16 mouse cellular contexts compared by ENCODE assay signal in the genomic region with DNA sequence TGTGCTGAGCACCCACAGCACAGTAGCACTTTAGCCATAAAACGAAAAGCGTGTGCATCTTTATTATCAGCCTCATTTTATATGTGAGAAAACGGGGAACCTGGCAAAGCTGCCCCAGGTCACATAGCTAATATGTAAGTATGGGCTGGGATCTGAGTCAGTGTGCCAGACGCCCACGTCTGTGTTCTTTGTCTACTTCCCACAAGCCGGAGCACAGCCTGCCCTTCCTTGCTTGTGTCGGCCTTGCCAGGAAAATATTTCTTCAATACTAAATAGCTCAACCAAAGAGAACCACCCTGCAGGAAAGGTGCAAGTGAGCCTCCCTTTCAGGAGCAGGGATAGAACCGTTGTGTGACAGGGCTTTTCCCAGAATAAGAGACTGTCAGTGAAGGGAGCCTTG.
DNase-seq lines count a peak whose midpoint lies in the region; ATAC-seq and TF ChIP-seq lines count a peak whose summit lies in the region.
"Had no signal": no experiment of that assay in that cellular context is flagged by ENCODE, and none has a peak within 500 bp of the region (broad histone marks: within the 10 kb centered on the region; RNA-seq: fewer than 3 reads in every experiment).

No protein-coding gene starts in this region.

- no peak overlapping the region for H3K4me3 ChIP-seq in hindbrain, postnatal 0 days (ENCODE audit: low read length)
- no peak overlapping the region for H3K4me3 ChIP-seq in hindbrain, embryonic 13.5 days
- H3K4me3 ChIP-seq in cortical plate, adult 2 months (ENCODE audit: insufficient read depth, low read length) = no peak overlapping the region
- H3K4me3 ChIP-seq in forebrain, embryonic 16.5 days (replicated peaks; ENCODE audit: low read length) = no peak overlapping the region
- H3K4me3 ChIP-seq in kidney, embryonic 15.5 days (replicated peaks) = no peak overlapping the region
- H3K4me3 ChIP-seq: embryonic facial prominence, embryonic 15.5 days; liver, embryonic 15.5 days; midbrain, embryonic 10.5 days; neural tube, embryonic 15.5 days had no signal

- no peak overlapping the region for H3K9ac ChIP-seq in hindbrain, postnatal 0 days (replicated peaks; ENCODE audit: low read length)
- no peak overlapping the region for H3K9ac ChIP-seq in hindbrain, embryonic 13.5 days
- H3K9ac ChIP-seq in forebrain, embryonic 16.5 days (replicated peaks; ENCODE audit: low read depth, low read length) = no peak overlapping the region
- H3K9ac ChIP-seq in kidney, embryonic 15.5 days = no peak overlapping the region
- H3K9ac ChIP-seq: embryonic facial prominence, embryonic 15.5 days; liver, embryonic 15.5 days; neural tube, embryonic 15.5 days had no signal

- no peak for ATAC-seq in hindbrain, postnatal 0 days
- no peak for ATAC-seq in hindbrain, embryonic 13.5 days (ENCODE audit: low FRiP score)
- ATAC-seq in forebrain, embryonic 16.5 days = peak; percentile 39; the same call in 1 of the 2 replicates
- ATAC-seq in megakaryocyte progenitor cell, adult 5-6 weeks (replicated peaks; ENCODE audit: poor library complexity) = no peak
- no peak for ATAC-seq in kidney, embryonic 15.5 days (replicated peaks; ENCODE audit: low FRiP score)

- WGBS in hindbrain, postnatal 0 days = 57% methylated on average over 8 of the region's 8 CpGs
- whole genome bisulfite sequencing in hindbrain, embryonic 13.5 days = 68% methylated on average over 8 of the region's 8 CpGs
- 52% methylated on average over 8 of the region's 8 CpGs for WGBS in forebrain, embryonic 16.5 days
- WGBS in kidney, embryonic 15.5 days = 79% methylated on average over 8 of the region's 8 CpGs

- intact Hi-C loops in heart, postnatal 14 days (cut with DNase I) = no loop called here

- no peaks in the 10 kb centered on the region; the same call in 1 of the 2 replicates for H3K4me1 ChIP-seq in hindbrain, postnatal 0 days (ENCODE audit: insufficient read depth, low read length)
- H3K4me1 ChIP-seq in hindbrain, embryonic 13.5 days (replicated peaks) = peaks cover 44% of the 10 kb centered on the region
- peaks cover 7% of the 10 kb centered on the region for H3K4me1 ChIP-seq in cortical plate, adult 2 months (ENCODE audit: control insufficient read depth, insufficient read depth, low read length)
- H3K4me1 ChIP-seq in forebrain, embryonic 16.5 days (replicated peaks; ENCODE audit: control insufficient read depth, insufficient read depth, low read length) = peaks cover 23% of the 10 kb centered on the region
- H3K4me1 ChIP-seq in kidney, embryonic 15.5 days = peaks cover 59% of the 10 kb centered on the region
- H3K4me1 ChIP-seq: liver, embryonic 15.5 days had no signal

- H3K27ac ChIP-seq in hindbrain, postnatal 0 days = peak overlapping the region; percentile 7; the same call in 1 of the 2 replicates
- H3K27ac ChIP-seq in hindbrain, embryonic 13.5 days = no peak overlapping the region
- H3K27ac ChIP-seq in cortical plate, adult 2 months (ENCODE audit: insufficient read depth, low read length) = peak overlapping the region; percentile 8; the same call in 1 of the 2 replicates
- no peak overlapping the region; the same call in 1 of the 2 replicates for H3K27ac ChIP-seq in forebrain, embryonic 16.5 days (ENCODE audit: low read length)
- no peak overlapping the region for H3K27ac ChIP-seq in kidney, embryonic 15.5 days
- H3K27ac ChIP-seq: embryonic facial prominence, embryonic 15.5 days; liver, embryonic 15.5 days; midbrain, embryonic 10.5 days; neural tube, embryonic 15.5 days had no signal

- no peaks in the 10 kb centered on the region for H3K27me3 ChIP-seq in hindbrain, postnatal 0 days (ENCODE audit: insufficient read depth, low read length)
- no peaks in the 10 kb centered on the region for H3K27me3 ChIP-seq in hindbrain, embryonic 13.5 days
- no peaks in the 10 kb centered on the region for H3K27me3 ChIP-seq in forebrain, embryonic 16.5 days (replicated peaks; ENCODE audit: control insufficient read depth, insufficient read depth, low read length)
- H3K27me3 ChIP-seq in kidney, embryonic 15.5 days = no peaks in the 10 kb centered on the region
- H3K27me3 ChIP-seq: embryonic facial prominence, embryonic 15.5 days; liver, embryonic 15.5 days; neural tube, embryonic 15.5 days had no signal

- no peak for TF ChIP-seq POLR2A in cortical plate, adult 2 months (IDR thresholded peaks at IDR 0.05; ENCODE audit: extremely low read depth, insufficient read depth, low read length)

- no peak for TF ChIP-seq CTCF in hindbrain, postnatal 0 days (IDR thresholded peaks at IDR 0.05; ENCODE audit: low read depth)
- TF ChIP-seq CTCF in cortical plate, adult 2 months (IDR thresholded peaks at IDR 0.05; ENCODE audit: extremely low read depth, insufficient read depth, low read length) = no peak

- DNase-seq in heart, adult 11 months = peak; percentile 83
- no peak for DNase-seq in heart, postnatal 14 days
- DNase-seq in hindbrain, postnatal 0 days (ENCODE audit: low spot score) = no peak
- DNase-seq: adrenal gland, postnatal 25 days; lung, postnatal 14 days; thymus, adult 18-20 months had no signal

- no peak overlapping the region for H3K4me2 ChIP-seq in hindbrain, postnatal 0 days (ENCODE audit: low read depth, low read length)
- H3K4me2 ChIP-seq in hindbrain, embryonic 13.5 days = no peak overlapping the region
- H3K4me2 ChIP-seq in forebrain, embryonic 16.5 days (ENCODE audit: low read length) = no peak overlapping the region
- no peak overlapping the region for H3K4me2 ChIP-seq in kidney, embryonic 15.5 days
- H3K4me2 ChIP-seq: embryonic facial prominence, embryonic 15.5 days; liver, embryonic 15.5 days; neural tube, embryonic 15.5 days had no signal

- H3K9me3 ChIP-seq in hindbrain, postnatal 0 days (ENCODE audit: low read length) = no peaks in the 10 kb centered on the region
- H3K9me3 ChIP-seq in hindbrain, embryonic 13.5 days = no peaks in the 10 kb centered on the region
- H3K9me3 ChIP-seq in forebrain, embryonic 16.5 days (ENCODE audit: control insufficient read depth, low read length) = no peaks in the 10 kb centered on the region
- H3K9me3 ChIP-seq in kidney, embryonic 15.5 days (replicated peaks) = no peaks in the 10 kb centered on the region
- H3K9me3 ChIP-seq: embryonic facial prominence, embryonic 15.5 days; liver, embryonic 15.5 days; midbrain, embryonic 10.5 days; neural tube, embryonic 15.5 days had no signal

- H3K36me3 ChIP-seq in hindbrain, postnatal 0 days (ENCODE audit: insufficient read depth, low read length) = no peaks in the 10 kb centered on the region
- no peaks in the 10 kb centered on the region for H3K36me3 ChIP-seq in hindbrain, embryonic 13.5 days
- H3K36me3 ChIP-seq in forebrain, embryonic 16.5 days (ENCODE audit: control insufficient read depth, insufficient read depth) = no peaks in the 10 kb centered on the region
- no peaks in the 10 kb centered on the region for H3K36me3 ChIP-seq in kidney, embryonic 15.5 days
- H3K36me3 ChIP-seq: embryonic facial prominence, embryonic 15.5 days; G1E; liver, embryonic 15.5 days; neural tube, embryonic 15.5 days had no signal

Comparison
In these comparisons a context has a peak if more than half of its experiments do, and no peak if none do; other contexts are left out.
1. H3K27ac ChIP-seq: peak in hindbrain, postnatal 0 days (single experiment) and cortical plate, adult 2 months (single experiment); none in hindbrain, embryonic 13.5 days (single experiment), forebrain, embryonic 16.5 days (single experiment) and kidney, embryonic 15.5 days (single experiment).